ENCODE assay signal across 10 mouse cellular contexts in genomic region chr3:102979550-102980348, GRCm38 (mm10). TPM values are rescaled to one million over a fixed set of nuclear protein-coding genes. Genes with fewer than 3 reads are reported as not detected.
DNase-seq lines count a peak whose midpoint lies in the region; ATAC-seq and TF ChIP-seq lines count a peak whose summit lies in the region.
"Had no signal": no experiment of that assay in that cellular context is flagged by ENCODE, and none has a peak within 500 bp of the region (broad histone marks: within the 10 kb centered on the region; RNA-seq: fewer than 3 reads in every experiment).

No protein-coding gene starts in this region.

- peak; percentile 52 for DNase-seq in lung, embryonic 14.5 days
- no peak for DNase-seq in lung, adult 18-20 months
- DNase-seq in embryonic facial prominence, embryonic 14.5 days (ENCODE audit: low spot score) = peak; percentile 59
- DNase-seq in mesoderm, embryonic 11.5 days (ENCODE audit: low read depth, low spot score) = peak; percentile 59
- peak; percentile 11 for DNase-seq in telencephalon, adult 2 months (ENCODE audit: low read depth, low spot score)
- no peak for DNase-seq in urinary bladder, postnatal 14 days (ENCODE audit: low spot score)
- no peak for DNase-seq in cerebellum, postnatal 36 days

- H3K4me2 ChIP-seq in lung, embryonic 14.5 days = no peak overlapping the region
- peak overlapping the region; percentile 7; the same call in 1 of the 2 replicates for H3K4me2 ChIP-seq in embryonic facial prominence, embryonic 14.5 days (ENCODE audit: low read depth, low read length)

- H3K36me3 ChIP-seq in lung, embryonic 14.5 days (ENCODE audit: insufficient read depth) = no peaks in the 10 kb centered on the region
- no peaks in the 10 kb centered on the region for H3K36me3 ChIP-seq in embryonic facial prominence, embryonic 14.5 days (ENCODE audit: control insufficient read depth, insufficient read depth, low read length)

- no peaks in the 10 kb centered on the region for H3K27me3 ChIP-seq in lung, embryonic 14.5 days (ENCODE audit: insufficient read depth, low read length)
- no peaks in the 10 kb centered on the region for H3K27me3 ChIP-seq in embryonic facial prominence, embryonic 14.5 days (replicated peaks; ENCODE audit: control insufficient read depth, insufficient read depth, low read length)

- WGBS in lung, embryonic 14.5 days = 34% methylated on average over 10 of the region's 10 CpGs
- WGBS in embryonic facial prominence, embryonic 14.5 days = 40% methylated on average over 10 of the region's 10 CpGs

- H3K9ac ChIP-seq in lung, embryonic 14.5 days = no peak overlapping the region
- H3K9ac ChIP-seq in embryonic facial prominence, embryonic 14.5 days (ENCODE audit: low read depth, low read length) = no peak overlapping the region

- H3K9me3 ChIP-seq in lung, embryonic 14.5 days (ENCODE audit: low read depth, low read length) = no peaks in the 10 kb centered on the region
- H3K9me3 ChIP-seq in embryonic facial prominence, embryonic 14.5 days (ENCODE audit: control insufficient read depth, low read length) = no peaks in the 10 kb centered on the region

- no peak overlapping the region for H3K27ac ChIP-seq in lung, embryonic 14.5 days (ENCODE audit: low read depth)
- no peak overlapping the region for H3K27ac ChIP-seq in embryonic facial prominence, embryonic 14.5 days (replicated peaks; ENCODE audit: low read depth, low read length)
- H3K27ac ChIP-seq: macrophage had no signal

- no peak overlapping the region for H3K4me3 ChIP-seq in lung, embryonic 14.5 days (ENCODE audit: low read depth, low read length)
- H3K4me3 ChIP-seq in embryonic facial prominence, embryonic 14.5 days (ENCODE audit: low read depth, low read length) = no peak overlapping the region

- no peaks in the 10 kb centered on the region for H3K4me1 ChIP-seq in lung, embryonic 14.5 days (ENCODE audit: insufficient read depth)
- 0 out of 2 replicates have a peak, but pooled peaks cover 5% of the 10 kb centered on the region for H3K4me1 ChIP-seq in embryonic facial prominence, embryonic 14.5 days (ENCODE audit: control insufficient read depth, insufficient read depth, low read length)

- TF ChIP-seq CTCF in lung, embryonic 14.5 days (IDR thresholded peaks at IDR 0.05; ENCODE audit: low read depth) = no peak

- no peak for ATAC-seq in lung, embryonic 14.5 days (ENCODE audit: insufficient read depth)
- ATAC-seq in embryonic facial prominence, embryonic 14.5 days (ENCODE audit: low read depth) = peak; percentile 83
- ATAC-seq: Patski had no signal

RNA-seq across cellular contexts. Expression of gene Sike1, which starts 15.8 kb away (rescaled TPM):
- 63.9 and 68.6 TPM in 2 replicates for polyA plus RNA-seq in lung, embryonic 14.5 days (2014; fragmentation: Nextera tagmentation; extraction: Ambion mirVana)
- 59.4 and 61.8 TPM in 2 replicates for polyA plus RNA-seq in embryonic facial prominence, embryonic 14.5 days (2014; fragmentation: Nextera tagmentation; extraction: Ambion mirVana)

RNA-seq across cellular contexts. Expression of gene Nr1h5, which starts 15.8 kb away (rescaled TPM):
- polyA plus RNA-seq in lung, embryonic 14.5 days (2014; fragmentation: Nextera tagmentation; extraction: Ambion mirVana) = not detected in 2 replicates
- 0.06 TPM in 1 of 2 replicates, not detected in the other for polyA plus RNA-seq in embryonic facial prominence, embryonic 14.5 days (2014; fragmentation: Nextera tagmentation; extraction: Ambion mirVana)
- polyA plus RNA-seq: macrophage; spleen, adult 2 months had no signal

RNA-seq across cellular contexts. Expression of gene Csde1, which starts 40.5 kb away (rescaled TPM):
- polyA plus RNA-seq in lung, embryonic 14.5 days (2014; fragmentation: Nextera tagmentation; extraction: Ambion mirVana) = 439 and 441 TPM in 2 replicates
- polyA plus RNA-seq in embryonic facial prominence, embryonic 14.5 days (2014; fragmentation: Nextera tagmentation; extraction: Ambion mirVana) = 335 and 377 TPM in 2 replicates

RNA-seq across cellular contexts. Expression of gene Sycp1, which starts 43.8 kb away (rescaled TPM):
- polyA plus RNA-seq in lung, embryonic 14.5 days (2014; fragmentation: Nextera tagmentation; extraction: Ambion mirVana) = not detected in 2 replicates
- polyA plus RNA-seq in embryonic facial prominence, embryonic 14.5 days (2014; fragmentation: Nextera tagmentation; extraction: Ambion mirVana) = not detected in 2 replicates
- polyA plus RNA-seq: macrophage; Patski; spleen, adult 2 months had no signal

Comparison
In these comparisons a context has a peak if more than half of its experiments do, and no peak if none do; other contexts are left out.
1. DNase-seq: peak in lung, embryonic 14.5 days (single experiment), embryonic facial prominence, embryonic 14.5 days (single experiment), mesoderm, embryonic 11.5 days (single experiment) and telencephalon, adult 2 months (single experiment); none in lung, adult 18-20 months (0 of 2), urinary bladder, postnatal 14 days (single experiment) and cerebellum, postnatal 36 days (0 of 2).